Mouse (Mus musculus) limb, embryonic 14.5 days (tissue): ENCODE measurements at regions not wholly inside any gene's neighbourhood (a gene's known extent, or its start where the extent isn't known, plus 50 kb on each side); places are given as distances from the start of the nearest gene placed in this dataset.

ENCODE experiments used
- ATAC-seq: fragments of 200-750 bp; cut with Nextera tagmentation; 2 replicates; pipeline ENCODE4 v1.8.0; 2017; ENCODE audit warnings: low read depth, moderate number of reproducible peaks, moderate TSS enrichment; ENCODE audit not compliant: low FRiP score
- DNase-seq: peaks from one replicate; pipeline ENCODE4 v3.0.0-alpha.2; 2015; ENCODE audit warnings: low spot score
- H3K27ac ChIP-seq: fragments of 300-500 bp; sonication (generic); replicated peaks from 2 replicates; pipeline ENCODE4 v1.5.1; 2014; ENCODE audit warnings: low read depth, mild to moderate bottlenecking, low read length, moderate library complexity, mixed read lengths
- H3K27me3 ChIP-seq: fragments of 300-500 bp; sonication (generic); 2 replicates; pipeline ENCODE4 v1.6.1; 2014; ENCODE audit warnings: low read length, mixed read lengths; ENCODE audit not compliant: control insufficient read depth, insufficient read depth
- H3K36me3 ChIP-seq: fragments of 300-500 bp; sonication (generic); 2 replicates; pipeline ENCODE4 v1.6.1; 2014; ENCODE audit warnings: mild to moderate bottlenecking, low read length, moderate library complexity, mixed read lengths; ENCODE audit not compliant: control insufficient read depth, insufficient read depth
- H3K4me1 ChIP-seq: fragments of 300-500 bp; sonication (generic); 2 replicates; pipeline ENCODE4 v1.6.1; 2014; ENCODE audit warnings: antibody characterized with exemption, low read length, mixed read lengths; ENCODE audit not compliant: control insufficient read depth, insufficient read depth
- H3K4me2 ChIP-seq: fragments of 300-500 bp; sonication (generic); replicated peaks from 2 replicates; pipeline ENCODE4 v1.6.1; 2014; ENCODE audit warnings: low read depth, mild to moderate bottlenecking, low read length, moderate library complexity; ENCODE audit not compliant: severe bottlenecking
- H3K4me3 ChIP-seq: fragments of 300-500 bp; sonication (generic); replicated peaks from 2 replicates; pipeline ENCODE4 v1.5.1; 2014; ENCODE audit warnings: low read length
- H3K9ac ChIP-seq: fragments of 300-500 bp; sonication (generic); 2 replicates; pipeline ENCODE4 v1.6.1; 2014; ENCODE audit warnings: mild to moderate bottlenecking, low read depth, low read length, moderate library complexity; ENCODE audit not compliant: severe bottlenecking
- H3K9me3 ChIP-seq: fragments of 300-500 bp; sonication (generic); 2 replicates; pipeline ENCODE4 v1.6.1; 2016; ENCODE audit warnings: low read length; ENCODE audit not compliant: control insufficient read depth
- POLR2A ChIP-seq: fragments of 200-500 bp; IDR thresholded peaks from 2 replicates; pipeline ENCODE4 v1.8.0; 2012; ENCODE audit warnings: inconsistent platforms, mild to moderate bottlenecking, moderate library complexity, borderline replicate concordance; ENCODE audit not compliant: insufficient read depth, insufficient read length; ENCODE audit errors: extremely low read depth
- WGBS: fragments of 180-500 bp; shearing (Covaris S2); extraction: QIAGEN DNeasy Blood & Tissue Kit; methylation state at CpG from one replicate; pipeline ENCODE4 v1.1.7; 2014; 5-methylcytosine and 5-hydroxymethylcytosine counted together

GRCm38 (mm10) chr12:109530215-109531050 is 69.7 kb downstream of the Rtl1 start:
- H3K27me3 ChIP-seq: no peaks in the 10 kb centered on the region
- no peak overlapping the region for H3K4me3 ChIP-seq
- H3K36me3 ChIP-seq: no peaks in the 10 kb centered on the region
- ATAC-seq (no peak), DNase-seq (no peak)
- WGBS: 61% methylated on average over 17 of the region's 19 CpGs
- H3K9ac ChIP-seq: no peak overlapping the region
- no peak for TF ChIP-seq POLR2A
- peaks cover 37% of the 10 kb centered on the region for H3K4me1 ChIP-seq
- peaks cover 35% of the 10 kb centered on the region for H3K9me3 ChIP-seq
- no peak overlapping the region for H3K4me2 ChIP-seq
- no peak overlapping the region for H3K27ac ChIP-seq

- no peaks in the 10 kb centered on the region for H3K27me3 ChIP-seq
- no peak for TF ChIP-seq POLR2A
- H3K4me2 ChIP-seq: no peak overlapping the region
- peaks cover 30% of the 10 kb centered on the region for H3K4me1 ChIP-seq
- H3K9me3 ChIP-seq: peaks cover 35% of the 10 kb centered on the region
- H3K27ac ChIP-seq: no peak overlapping the region
- no peaks in the 10 kb centered on the region for H3K36me3 ChIP-seq
- 65% methylated on average over 6 of the region's 6 CpGs for WGBS
- no peak for ATAC-seq
- no peak overlapping the region for H3K4me3 ChIP-seq
- DNase-seq: no peak
- no peak overlapping the region for H3K9ac ChIP-seq
Observed at GRCm38 (mm10) chr12:109529501-109529900, 70.6 kb downstream of the Rtl1 start.

DNA sequence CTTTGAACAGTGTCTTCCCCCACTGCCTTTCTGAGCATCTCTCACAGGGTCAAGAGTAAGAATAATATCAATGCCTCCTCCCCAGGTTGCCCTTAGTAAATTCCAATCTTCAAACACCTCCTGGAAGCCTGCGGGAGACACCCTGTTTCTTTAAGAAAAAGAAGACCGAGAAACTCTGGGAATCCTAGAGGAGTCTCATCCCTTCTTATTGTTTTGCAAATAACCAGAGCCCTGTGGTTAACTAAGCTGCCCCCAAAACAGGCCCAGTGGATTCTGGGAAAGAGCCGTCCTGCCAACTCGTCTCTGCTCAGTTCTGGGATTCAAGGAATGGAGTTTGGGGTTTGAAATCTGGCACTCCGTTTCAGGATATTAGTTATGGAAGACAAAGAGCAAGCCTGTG is 71.2 kb downstream of the Rtl1 start:
- WGBS: 59% methylated on average over 5 of the region's 5 CpGs
- ATAC-seq (no peak), DNase-seq (no peak)
- no peak overlapping the region for H3K9ac ChIP-seq
- no peak for TF ChIP-seq POLR2A
- no peak overlapping the region for H3K27ac ChIP-seq
- H3K9me3 ChIP-seq: peaks cover 35% of the 10 kb centered on the region
- no peaks in the 10 kb centered on the region for H3K27me3 ChIP-seq
- no peak overlapping the region for H3K4me3 ChIP-seq
- H3K36me3 ChIP-seq: no peaks in the 10 kb centered on the region
- peaks cover 30% of the 10 kb centered on the region for H3K4me1 ChIP-seq
- H3K4me2 ChIP-seq: no peak overlapping the region; the same call in 1 of the 2 replicates

- ATAC-seq (no peak), DNase-seq (no peak)
- H3K9me3 ChIP-seq: peaks cover 35% of the 10 kb centered on the region
- peak overlapping the region; percentile 25 for H3K4me3 ChIP-seq
- H3K9ac ChIP-seq: 0 out of 2 replicates have a peak overlapping the region, but pooled peaks have one; percentile 34
- H3K4me2 ChIP-seq: peak overlapping the region; percentile 44
- H3K4me1 ChIP-seq: peaks cover 37% of the 10 kb centered on the region
- no peaks in the 10 kb centered on the region for H3K27me3 ChIP-seq
- WGBS: 49% methylated on average over 27 of the region's 27 CpGs
- H3K36me3 ChIP-seq: no peaks in the 10 kb centered on the region
- no peak for TF ChIP-seq POLR2A
- no peak overlapping the region for H3K27ac ChIP-seq
Observed at GRCm38 (mm10) chr12:109528263-109528545, 71.9 kb downstream of the Rtl1 start.

- H3K9ac ChIP-seq: 0 out of 2 replicates have a peak overlapping the region, but pooled peaks have one; percentile 34
- ATAC-seq: 0 out of 2 replicates have a peak, but pooled peaks have one; percentile 36
Observed at GRCm38 (mm10) chr12:109527414-109528262, 72.5 kb downstream of the Rtl1 start.

More at GRCm38 (mm10) chr12:109527414-109528262, 72.5 kb downstream of the Rtl1 start:
- Histone ChIP-seq H3K36me3 (no peaks in the 10 kb centered on the region), H3K4me3 (peak overlapping the region; percentile 25), H3K4me1 (peaks cover 35% of the 10 kb centered on the region), H3K27me3 (no peaks in the 10 kb centered on the region), H3K27ac (no peak overlapping the region), H3K9me3 (peaks cover 35% of the 10 kb centered on the region), H3K4me2 (peak overlapping the region; percentile 44)
- WGBS: 62% methylated on average over 29 of the region's 29 CpGs
- no peak for TF ChIP-seq POLR2A
- no peak for DNase-seq
